Mouse (Mus musculus) bone marrow, adult 2 months (tissue): ENCODE measurements around the gene Tmem11.

Experiments used
- CTCF ChIP-seq: fragments of 200-500 bp; IDR thresholded peaks from 2 replicates; pipeline ENCODE4 v1.5.1; 2011; ENCODE audit warnings: low read length, control low read depth; ENCODE audit not compliant: control insufficient read depth, insufficient read depth
- POLR2A ChIP-seq: fragments of 200-500 bp; IDR thresholded peaks from 2 replicates; pipeline ENCODE4 v1.6.1; 2011; ENCODE audit warnings: low read depth, mild to moderate bottlenecking, control low read depth, low read length, borderline replicate concordance; ENCODE audit not compliant: control insufficient read depth

- TF ChIP-seq POLR2A (no peak), CTCF (no peak)
These were observed 33.5 kb upstream of the Tmem11 start for GRCm38 (mm10) chr11:60912525-60912973.
